Mouse (Mus musculus): ENCODE results near the gene Tmem131l. TPM values are rescaled to one million over a fixed set of nuclear protein-coding genes. Genes with fewer than 3 reads are reported as not detected.

Gene Tmem131l
- polyA plus RNA-seq, 1 experiment, result 103 TPM

DNA sequence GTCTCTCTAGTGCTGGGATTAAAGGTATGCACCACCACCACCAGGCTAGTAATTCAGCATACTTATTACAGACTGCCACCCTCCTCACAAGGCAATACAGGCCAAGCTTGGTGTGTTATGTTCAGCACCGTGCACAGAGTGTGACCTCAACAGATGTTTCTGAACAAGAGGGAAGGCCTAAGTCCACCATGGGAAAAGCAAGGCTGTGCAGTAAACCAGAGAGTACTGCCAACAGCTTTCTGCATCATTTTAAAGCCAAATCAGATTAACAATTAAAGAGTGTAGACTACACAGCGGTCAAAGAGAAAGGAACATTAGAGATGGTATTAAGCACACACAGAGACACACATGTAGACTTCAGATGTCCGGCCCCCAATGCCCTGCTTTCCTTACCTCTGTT lies 8.8 kb downstream of the Tmem131l start:
- TF ChIP-seq CTCF (IDR thresholded peaks at IDR 0.05; ENCODE audit: borderline replicate concordance, extremely low read depth, insufficient read depth, insufficient read length) (no peak), POLR2A (IDR thresholded peaks at IDR 0.05; ENCODE audit: borderline replicate concordance, extremely low read depth, insufficient read depth, insufficient read length, poor library complexity, severe bottlenecking) (no peak)
- DNase-seq (ENCODE audit: low read depth), result no peak

DNA sequence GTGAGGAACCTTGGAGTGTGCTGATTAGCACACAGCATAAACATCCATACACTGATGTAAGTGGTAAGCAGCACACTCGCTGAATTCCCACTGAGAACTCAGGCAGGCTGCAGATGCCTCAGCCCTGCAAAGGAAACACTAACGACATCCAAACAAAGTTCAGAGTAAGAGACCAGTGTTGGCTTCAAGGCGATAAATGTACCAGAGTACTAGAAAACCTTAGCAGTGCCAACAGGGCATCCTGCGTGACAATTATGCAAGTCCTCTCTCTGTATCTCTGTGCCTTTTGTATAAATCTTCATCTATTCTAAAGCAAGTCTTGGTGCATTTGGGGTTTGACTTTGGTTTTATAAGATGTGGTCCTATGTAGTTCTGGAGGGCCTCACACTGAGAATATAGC lies 11.0 kb downstream of the Tmem131l start:
- DNase-seq (ENCODE audit: low read depth), result no peak
- TF ChIP-seq POLR2A (IDR thresholded peaks at IDR 0.05; ENCODE audit: borderline replicate concordance, extremely low read depth, insufficient read depth, insufficient read length, poor library complexity, severe bottlenecking), result no peak
- TF ChIP-seq CTCF (IDR thresholded peaks at IDR 0.05; ENCODE audit: borderline replicate concordance, extremely low read depth, insufficient read depth, insufficient read length), result no peak

GRCm38 (mm10) chr3:84027691-84028159 lies 12.2 kb downstream of the Tmem131l start:
- peak; percentile 55 for DNase-seq (ENCODE audit: low read depth)
- TF ChIP-seq POLR2A (IDR thresholded peaks at IDR 0.05; ENCODE audit: borderline replicate concordance, extremely low read depth, insufficient read depth, insufficient read length, poor library complexity, severe bottlenecking) (no peak), CTCF (IDR thresholded peaks at IDR 0.05; ENCODE audit: borderline replicate concordance, extremely low read depth, insufficient read depth, insufficient read length) (no peak)

DNA sequence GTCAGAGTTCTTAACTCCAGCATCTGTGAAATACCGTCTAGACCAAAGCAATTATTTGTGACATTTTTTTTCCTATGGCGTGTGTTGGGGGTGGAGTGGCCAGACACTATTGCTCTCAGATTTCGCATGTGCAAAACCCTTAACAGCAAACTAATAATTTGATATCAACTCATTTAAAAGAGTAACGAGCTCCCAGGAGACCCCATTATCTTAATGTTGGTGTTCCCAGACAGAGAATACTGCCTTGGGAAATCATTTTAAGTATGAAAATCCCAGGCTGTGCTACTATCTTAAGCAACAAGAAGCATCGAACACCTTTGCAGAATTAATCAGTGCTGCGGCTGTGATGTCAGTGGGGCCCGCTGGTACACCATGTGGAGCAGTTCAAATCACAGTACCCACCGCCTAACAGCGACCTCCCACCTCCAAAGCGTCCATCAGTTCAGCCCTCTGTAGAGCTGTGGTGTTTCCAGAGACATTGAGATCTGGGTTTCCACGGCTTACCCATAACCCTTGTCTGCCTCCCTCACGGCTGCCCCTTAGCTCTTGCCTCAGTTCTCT lies 15.4 kb downstream of the Tmem131l start:
- peak; percentile 62 for DNase-seq (ENCODE audit: low read depth)
- TF ChIP-seq CTCF (IDR thresholded peaks at IDR 0.05; ENCODE audit: borderline replicate concordance, extremely low read depth, insufficient read depth, insufficient read length) (no peak), POLR2A (IDR thresholded peaks at IDR 0.05; ENCODE audit: borderline replicate concordance, extremely low read depth, insufficient read depth, insufficient read length, poor library complexity, severe bottlenecking) (no peak)

GRCm38 (mm10) chr3:84022723-84023122 lies 17.3 kb downstream of the Tmem131l start:
- TF ChIP-seq CTCF (IDR thresholded peaks at IDR 0.05; ENCODE audit: borderline replicate concordance, extremely low read depth, insufficient read depth, insufficient read length), result no peak
- TF ChIP-seq POLR2A (IDR thresholded peaks at IDR 0.05; ENCODE audit: borderline replicate concordance, extremely low read depth, insufficient read depth, insufficient read length, poor library complexity, severe bottlenecking), result no peak
- DNase-seq (ENCODE audit: low read depth), result no peak

DNA sequence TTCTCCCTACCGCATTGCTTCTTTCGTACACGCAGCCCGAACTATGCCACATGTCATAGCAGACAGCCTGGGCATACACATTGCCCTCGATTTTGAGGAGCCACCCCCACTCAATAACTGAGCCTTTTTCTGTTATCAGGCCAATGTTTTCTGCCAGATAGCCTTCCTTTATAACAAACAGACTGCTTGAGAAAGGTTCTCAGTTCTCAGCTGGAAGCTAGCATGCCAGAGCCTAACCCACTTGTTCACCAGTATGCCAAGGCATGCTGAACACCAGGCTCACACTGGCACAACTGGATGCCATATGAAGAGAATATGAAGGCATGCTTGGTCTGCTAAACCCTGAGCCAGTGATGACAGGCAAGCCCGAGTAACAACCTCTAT lies 17.8 kb downstream of the Tmem131l start:
- no peak for TF ChIP-seq CTCF (IDR thresholded peaks at IDR 0.05; ENCODE audit: borderline replicate concordance, extremely low read depth, insufficient read depth, insufficient read length)
- DNase-seq (ENCODE audit: low read depth), result no peak

DNA sequence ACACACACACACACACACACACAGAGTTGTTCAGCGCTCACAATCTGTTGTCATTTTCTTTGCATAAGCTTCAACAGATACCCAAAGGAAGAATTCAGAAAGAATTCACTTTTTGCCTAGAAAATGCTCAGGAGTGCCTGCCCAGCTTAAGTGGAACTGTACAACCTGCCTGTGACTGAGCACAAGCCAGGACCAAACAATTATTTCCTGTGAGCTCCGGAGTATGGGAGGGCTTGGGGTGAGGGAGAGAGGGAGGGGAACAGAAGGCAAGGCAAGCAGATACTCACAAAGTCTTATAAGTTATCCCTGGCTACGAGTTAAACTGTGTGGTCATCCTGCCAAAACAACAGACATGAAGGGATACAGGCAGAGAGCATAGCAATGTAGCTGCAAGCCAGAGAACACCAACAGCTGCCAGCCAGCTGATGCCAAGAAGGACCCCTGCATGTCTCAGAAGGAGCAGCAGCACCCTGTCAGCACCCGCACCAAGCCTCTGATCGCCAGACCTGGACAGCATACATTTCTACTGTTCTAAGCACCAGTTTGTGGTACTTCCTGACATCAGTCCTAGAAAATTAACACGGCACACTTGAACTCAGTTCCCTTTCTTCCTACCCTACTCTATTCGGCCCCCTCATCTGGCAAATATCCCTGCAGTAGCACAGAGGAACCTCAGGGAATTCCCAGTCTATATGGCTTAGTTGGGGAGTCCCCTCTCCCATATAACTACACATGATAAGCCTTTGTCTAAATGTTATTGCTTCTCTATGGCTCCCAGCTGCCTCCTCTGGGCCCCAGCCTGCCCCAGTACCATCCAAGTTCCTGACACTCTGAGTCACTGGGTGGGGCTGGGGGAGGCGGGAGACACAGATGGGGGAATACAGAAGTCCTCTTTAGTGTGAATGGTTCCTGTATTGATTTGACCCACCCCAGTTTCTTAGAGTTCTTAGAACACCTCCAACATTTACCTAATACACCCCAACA lies 18.5 kb downstream of the Tmem131l start:
- TF ChIP-seq CTCF (IDR thresholded peaks at IDR 0.05; ENCODE audit: borderline replicate concordance, extremely low read depth, insufficient read depth, insufficient read length) (no peak), POLR2A (IDR thresholded peaks at IDR 0.05; ENCODE audit: borderline replicate concordance, extremely low read depth, insufficient read depth, insufficient read length, poor library complexity, severe bottlenecking) (no peak)
- DNase-seq (ENCODE audit: low read depth), result peak; percentile 35

- TF ChIP-seq POLR2A (IDR thresholded peaks at IDR 0.05; ENCODE audit: borderline replicate concordance, extremely low read depth, insufficient read depth, insufficient read length, poor library complexity, severe bottlenecking) (no peak), CTCF (IDR thresholded peaks at IDR 0.05; ENCODE audit: borderline replicate concordance, extremely low read depth, insufficient read depth, insufficient read length) (no peak)
These were observed 19.4 kb downstream of the Tmem131l start for GRCm38 (mm10) chr3:84020528-84020927.

DNA sequence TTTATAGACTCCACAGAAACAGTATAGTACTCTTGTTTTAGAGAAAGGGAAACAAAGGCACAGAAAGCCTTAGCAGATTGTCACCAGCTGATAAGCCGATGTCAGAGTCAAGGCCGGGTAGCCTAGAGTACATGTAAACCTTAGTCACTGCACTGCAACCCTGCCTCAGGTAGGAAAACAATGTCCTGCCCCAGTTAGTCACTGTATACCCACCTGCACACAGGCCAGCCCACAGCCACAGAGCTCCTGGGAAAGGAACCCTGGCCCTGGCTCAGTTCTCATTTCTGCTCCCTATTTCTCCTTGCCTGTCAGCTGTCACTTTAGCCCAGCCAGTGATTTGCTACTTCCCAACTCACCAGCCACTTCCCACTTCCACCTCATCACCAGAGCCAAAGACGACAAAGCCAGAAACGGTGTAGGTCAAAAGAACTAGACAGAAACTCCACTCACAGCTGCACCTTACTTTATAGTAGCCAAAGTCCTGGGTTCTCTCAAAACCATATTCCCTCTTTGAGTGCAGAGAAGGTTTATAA lies 24.4 kb downstream of the Tmem131l start:
- DNase-seq (ENCODE audit: low read depth), result no peak
- no peak for TF ChIP-seq POLR2A (IDR thresholded peaks at IDR 0.05; ENCODE audit: borderline replicate concordance, extremely low read depth, insufficient read depth, insufficient read length, poor library complexity, severe bottlenecking)
- no peak for TF ChIP-seq CTCF (IDR thresholded peaks at IDR 0.05; ENCODE audit: borderline replicate concordance, extremely low read depth, insufficient read depth, insufficient read length)

More at GRCm38 (mm10) chr3:84020528-84020927, 19.4 kb downstream of the Tmem131l start:
- peak; percentile 61 for DNase-seq (ENCODE audit: low read depth)

GRCm38 (mm10) chr3:84010995-84011663 lies 28.8 kb downstream of the Tmem131l start:
- TF ChIP-seq POLR2A (IDR thresholded peaks at IDR 0.05; ENCODE audit: borderline replicate concordance, extremely low read depth, insufficient read depth, insufficient read length, poor library complexity, severe bottlenecking), result no peak
- no peak for TF ChIP-seq CTCF (IDR thresholded peaks at IDR 0.05; ENCODE audit: borderline replicate concordance, extremely low read depth, insufficient read depth, insufficient read length)
- no peak for DNase-seq (ENCODE audit: low read depth)

DNA sequence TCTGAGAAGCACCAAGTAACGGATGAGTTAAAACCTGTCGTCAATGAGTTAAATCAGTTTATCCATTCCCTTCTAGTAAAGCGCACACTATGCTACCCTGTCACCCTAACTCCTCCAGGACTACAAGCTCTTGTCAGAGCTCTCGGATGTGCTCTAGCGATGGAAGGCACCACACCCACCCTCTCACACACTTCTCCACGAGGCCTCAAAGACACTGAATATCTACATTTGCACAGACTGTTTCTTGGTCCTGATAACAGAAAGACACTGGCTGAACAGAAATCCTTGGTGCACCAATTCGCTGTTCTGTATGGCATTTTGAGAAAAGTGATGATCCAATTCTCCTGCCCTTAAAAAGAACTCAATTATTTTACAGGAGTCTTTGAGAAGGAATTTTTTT lies 34.0 kb downstream of the Tmem131l start:
- no peak for DNase-seq (ENCODE audit: low read depth)
- no peak for TF ChIP-seq POLR2A (IDR thresholded peaks at IDR 0.05; ENCODE audit: borderline replicate concordance, extremely low read depth, insufficient read depth, insufficient read length, poor library complexity, severe bottlenecking)
- no peak for TF ChIP-seq CTCF (IDR thresholded peaks at IDR 0.05; ENCODE audit: borderline replicate concordance, extremely low read depth, insufficient read depth, insufficient read length)
